Mouse (Mus musculus) frontal cortex, postnatal 14 days (tissue): ENCODE measurements around the gene Tmsb15l.
A peak's percentile ranks its signal among the peaks of the same experiment; 100 is the strongest.
"Not testable (repeated sequence)": the region's sequence is repeated elsewhere in the genome, so short reads cannot be mapped to it uniquely, and the experiment has no call there.

Source experiments
- DNase-seq, 2 experiments: peaks; one replicate each; pipeline ENCODE4 v3.0.0; 2022; ENCODE audit warnings: low spot score in 2 of 2

Gene Tmsb15l

DNA sequence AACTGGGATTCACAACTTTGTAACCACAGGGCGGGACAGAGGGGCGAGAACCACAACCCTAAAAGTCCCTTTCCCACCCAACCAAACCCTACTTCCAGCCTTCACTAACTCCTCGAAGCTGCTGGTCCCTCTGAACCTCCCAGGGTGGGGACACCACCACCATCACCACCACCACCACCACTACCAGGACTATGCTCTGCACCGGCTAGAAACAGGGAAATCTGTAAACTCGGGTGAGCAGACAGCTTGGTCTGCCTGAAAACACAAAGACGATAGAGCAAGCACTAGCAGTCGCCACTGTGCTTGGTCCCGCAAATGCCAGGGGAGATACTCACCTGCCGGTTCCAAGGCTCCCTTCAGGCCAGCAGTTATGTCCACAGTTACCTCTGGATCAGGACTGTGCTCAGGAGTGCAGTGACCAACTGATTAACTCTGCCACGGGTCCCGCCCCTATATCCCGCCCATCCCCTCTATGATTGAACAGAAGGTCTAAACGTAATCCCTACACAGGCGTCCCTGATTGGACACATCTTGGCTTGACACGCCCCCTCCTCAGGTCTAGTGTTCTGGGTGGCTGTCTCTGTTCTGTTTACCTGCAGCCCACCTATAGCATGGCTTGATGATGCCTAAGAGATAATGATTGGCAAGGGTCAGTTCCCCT lies at the start of gene Tmsb15l, which contains the start of gene Tmsb15b1:
Tmsb15l (minus strand) TSS at position 446 of the 661 bp plus-strand sequence.
Tmsb15b1 (minus strand) TSS at position 451 of the 661 bp plus-strand sequence.
- peak in 1 of 2 experiments; percentile 77 for DNase-seq

DNA sequence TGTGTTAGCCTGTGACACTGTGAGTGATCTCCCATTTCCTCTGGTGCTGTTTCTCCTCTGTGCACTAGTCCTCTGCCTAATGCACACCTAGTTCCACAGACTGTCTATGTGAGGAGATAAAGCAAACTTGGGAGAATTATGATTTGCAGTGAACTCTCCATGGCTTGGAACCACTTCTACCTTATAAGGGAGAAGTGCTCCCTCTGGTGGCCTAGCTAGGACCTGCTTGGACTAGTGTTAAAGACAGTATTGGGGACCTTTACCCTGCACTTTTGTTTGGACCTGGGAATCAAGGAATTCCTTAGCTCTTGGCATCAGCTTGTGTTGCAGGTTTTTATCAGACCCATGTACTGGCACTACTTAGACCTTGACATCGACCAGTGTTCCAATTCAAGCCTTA lies 42.6 kb upstream of the Tmsb15l start:
- peak in 1 of 2 experiments; percentile 58 for DNase-seq

DNA sequence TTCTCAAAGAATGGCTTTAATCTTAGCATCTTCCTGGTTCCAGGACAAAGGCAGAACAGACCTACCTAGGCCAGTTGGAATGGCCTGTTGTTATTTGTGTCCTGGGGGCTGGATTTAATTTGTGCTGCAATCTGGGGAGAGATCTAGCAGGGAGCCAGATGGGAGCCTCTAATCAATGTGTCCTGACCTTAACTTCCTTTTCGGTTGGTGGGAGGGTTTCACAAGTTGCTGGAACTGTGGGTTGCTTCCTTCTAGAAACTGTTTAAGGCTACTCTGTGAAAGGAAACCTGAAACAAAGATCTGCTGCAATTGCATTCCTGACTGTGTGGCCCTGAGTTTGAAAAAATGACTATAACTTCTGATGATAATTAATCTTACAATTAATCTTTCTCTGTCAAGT lies 41.0 kb upstream of the Tmsb15l start:
- DNase-seq: no peak

DNA sequence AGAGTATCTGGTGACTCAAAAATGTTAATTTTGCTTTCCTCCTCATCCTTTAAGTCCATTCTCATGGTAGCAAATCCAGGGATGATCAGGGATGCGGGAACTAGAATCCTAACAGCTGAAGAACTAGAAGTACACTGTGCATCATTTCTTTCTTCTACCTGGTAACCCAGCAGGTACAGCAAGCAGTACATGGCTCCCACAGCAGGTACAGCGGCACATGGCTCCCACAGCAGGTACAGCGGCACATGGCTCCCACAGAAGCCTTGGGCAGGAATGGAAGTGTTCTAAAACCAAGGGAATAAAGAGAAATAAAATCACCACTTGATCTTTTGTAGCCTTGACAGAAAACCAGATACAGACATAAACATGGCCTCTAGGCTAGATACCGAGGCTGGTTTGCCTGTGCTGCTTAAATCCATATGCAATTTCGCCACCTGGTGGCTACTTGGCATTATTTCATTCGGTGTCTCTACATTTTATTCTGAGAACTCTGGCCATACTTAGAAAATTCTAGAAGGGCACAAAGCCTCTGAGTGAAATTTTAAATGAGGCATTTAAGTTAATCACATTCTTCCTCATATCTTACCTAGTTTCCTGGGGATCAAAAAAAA lies 38.5 kb upstream of the Tmsb15l start:
- no peak for DNase-seq

DNA sequence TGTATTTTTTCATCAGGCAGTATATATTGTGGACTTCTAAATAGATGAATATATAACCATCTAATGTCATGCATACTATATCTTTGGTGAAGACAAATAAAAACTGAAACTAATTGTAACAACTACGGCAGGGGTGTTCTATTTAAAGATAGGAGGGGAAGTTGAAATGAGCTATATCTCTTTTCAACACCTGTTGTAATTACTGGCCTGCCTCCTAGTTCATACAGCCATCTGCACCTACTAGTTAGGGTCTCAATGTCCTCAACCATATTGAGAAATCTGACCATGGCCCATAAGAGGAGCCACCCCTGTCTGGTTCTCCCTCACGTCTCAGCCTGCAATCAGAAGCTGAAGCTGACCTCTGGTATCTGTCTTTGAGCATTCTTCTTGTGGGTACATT lies 19.6 kb upstream of the Tmsb15l start:
- DNase-seq: no peak

DNA sequence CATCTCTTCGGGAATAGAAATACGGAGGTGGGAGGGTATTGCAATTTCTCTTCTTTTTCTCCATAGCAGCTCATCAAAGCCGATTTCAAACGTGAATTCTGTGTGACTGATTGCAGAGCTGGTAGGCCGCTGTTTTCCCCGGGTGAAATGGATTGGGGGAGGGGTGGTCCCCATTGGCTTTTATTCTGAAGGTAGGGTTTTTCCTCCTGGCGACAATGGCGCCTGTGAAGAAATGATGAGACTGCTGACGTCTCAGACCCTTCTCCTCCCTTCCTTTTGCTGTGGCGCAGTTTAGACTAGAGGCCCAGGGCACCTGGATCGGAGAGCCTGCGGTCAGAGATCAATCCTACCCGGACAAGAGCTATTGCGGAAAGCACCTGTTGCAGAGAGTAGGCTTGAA lies 17.0 kb upstream of the Tmsb15l start:
- no peak for DNase-seq

DNA sequence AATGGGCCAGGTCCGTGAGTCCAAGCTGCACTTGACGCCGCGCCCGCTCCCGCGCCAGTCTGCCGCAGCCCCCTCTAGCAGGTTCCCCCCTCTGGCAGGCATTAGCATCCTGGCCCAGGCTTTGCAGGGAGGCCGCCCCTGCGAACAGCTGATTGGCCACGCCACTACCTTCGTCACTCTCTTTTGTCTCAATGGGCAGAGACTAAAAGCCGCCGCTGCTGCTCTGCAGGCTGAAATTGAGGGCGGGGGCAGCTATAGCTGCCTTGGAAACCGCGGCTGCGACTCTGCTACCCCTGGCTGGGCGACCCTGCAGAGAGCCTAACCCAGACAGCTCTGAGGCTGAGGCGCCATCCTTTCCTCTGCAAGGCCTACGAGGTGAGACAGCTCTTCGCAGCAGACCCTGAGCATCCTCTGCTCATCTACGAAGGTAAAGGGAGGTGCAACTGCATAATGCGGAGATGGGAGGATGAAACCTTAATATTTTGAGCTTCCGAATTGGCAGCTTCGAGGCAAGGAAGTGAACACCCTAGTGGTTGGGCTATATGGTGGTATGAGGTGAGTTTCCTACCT lies 16.4 kb upstream of the Tmsb15l start, which contains the start of gene Zcchc18:
Zcchc18 (plus strand) TSS at position 178 of the 570 bp plus-strand sequence.
- DNase-seq: peak; percentile 73 to 82

DNA sequence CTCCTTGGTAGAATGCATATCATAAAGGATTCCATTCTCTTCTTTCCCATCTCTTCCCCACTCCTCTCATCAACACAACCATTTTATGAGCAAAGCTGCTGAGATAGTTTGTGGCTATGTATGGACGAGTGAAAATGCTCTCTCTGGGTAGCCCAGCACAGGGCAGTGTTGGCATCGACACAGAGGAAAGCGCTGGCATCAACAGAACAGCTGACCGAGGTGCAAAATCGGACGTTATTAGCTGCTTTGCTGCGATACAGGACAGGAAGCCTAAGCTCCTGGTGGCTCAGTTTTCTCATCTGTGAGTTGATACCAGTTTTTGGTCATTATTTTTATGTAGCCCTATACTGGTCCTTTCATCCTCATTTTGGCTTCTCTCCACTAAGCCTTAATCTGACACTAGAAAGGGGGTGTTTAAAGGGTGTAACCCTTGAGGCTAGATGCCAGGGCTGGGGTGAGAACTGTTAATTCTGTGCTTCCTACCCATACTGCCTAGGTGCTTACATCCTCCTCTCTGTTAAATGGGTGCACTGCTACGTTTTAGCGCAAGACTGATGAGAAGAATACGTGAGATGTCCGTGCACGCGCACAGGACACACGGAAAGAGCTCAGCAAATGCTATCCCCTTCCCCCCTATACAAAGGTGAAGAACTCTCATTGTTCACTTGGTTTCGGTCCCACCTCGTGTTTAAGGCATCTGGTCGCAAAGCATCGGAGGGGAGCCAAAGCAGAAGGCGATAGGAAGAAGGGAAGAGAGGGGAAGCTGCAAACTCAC lies 15.7 kb upstream of the Tmsb15l start:
- no peak for DNase-seq

DNA sequence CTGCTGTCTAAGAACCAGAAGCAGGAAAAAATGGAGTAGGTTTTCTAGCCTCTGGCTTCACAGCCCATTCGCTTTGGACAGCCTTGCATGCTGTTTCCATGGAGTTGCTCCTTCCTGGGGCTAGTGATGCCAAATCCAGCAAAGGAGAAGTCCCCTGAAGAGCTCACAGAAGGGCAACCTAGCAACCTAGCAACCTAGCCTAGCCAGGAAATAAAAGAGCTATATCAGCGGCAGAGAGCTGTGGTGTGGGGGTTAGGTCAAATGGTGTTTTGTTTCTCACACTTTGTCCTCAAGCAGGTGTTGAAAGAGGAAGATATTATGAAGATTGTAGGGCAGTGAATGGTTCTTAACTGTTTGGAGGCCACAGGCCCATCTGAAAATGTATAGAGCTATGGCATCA lies 14.6 kb upstream of the Tmsb15l start:
- DNase-seq: no peak

DNA sequence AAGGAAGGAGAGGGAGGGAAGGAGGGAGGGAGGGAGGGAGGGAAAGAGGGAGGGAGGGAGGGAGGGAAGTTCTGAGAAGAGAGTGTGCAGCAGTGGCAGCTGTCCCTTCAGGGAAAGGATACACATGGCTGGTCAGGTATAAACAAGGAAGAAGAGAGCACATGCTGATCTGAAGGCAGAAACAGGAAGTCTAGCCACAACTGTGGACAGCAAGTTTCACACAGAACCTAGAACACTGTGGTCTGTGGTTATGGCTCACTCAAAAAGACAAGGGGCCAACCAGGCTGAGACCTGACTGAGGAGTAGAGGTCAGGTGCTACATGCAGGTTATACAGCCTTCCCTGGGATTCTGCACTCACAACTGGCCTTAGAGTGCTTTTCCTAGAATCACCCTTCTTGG lies 9.4 kb upstream of the Tmsb15l start:
- DNase-seq: no peak

DNA sequence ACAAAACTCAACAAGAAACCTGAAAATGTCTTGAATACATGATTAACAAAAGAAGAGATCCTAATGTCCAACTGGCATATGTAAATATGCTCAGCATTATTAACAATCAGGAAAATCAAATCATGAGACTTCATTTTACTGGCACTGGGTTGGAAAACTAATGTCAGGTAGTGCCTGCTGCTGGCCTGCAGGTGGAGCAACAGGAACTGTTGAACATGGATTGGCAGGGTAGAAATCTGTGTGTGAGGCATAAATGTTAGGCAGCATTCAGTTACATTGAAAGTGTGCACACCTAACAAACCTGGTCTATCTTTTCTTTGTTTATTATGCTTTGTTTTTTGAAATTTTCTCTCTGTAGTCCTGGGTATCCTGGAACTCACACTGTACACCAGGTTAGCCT lies 1.9 kb upstream of the Tmsb15l start:
- no peak for DNase-seq

DNA sequence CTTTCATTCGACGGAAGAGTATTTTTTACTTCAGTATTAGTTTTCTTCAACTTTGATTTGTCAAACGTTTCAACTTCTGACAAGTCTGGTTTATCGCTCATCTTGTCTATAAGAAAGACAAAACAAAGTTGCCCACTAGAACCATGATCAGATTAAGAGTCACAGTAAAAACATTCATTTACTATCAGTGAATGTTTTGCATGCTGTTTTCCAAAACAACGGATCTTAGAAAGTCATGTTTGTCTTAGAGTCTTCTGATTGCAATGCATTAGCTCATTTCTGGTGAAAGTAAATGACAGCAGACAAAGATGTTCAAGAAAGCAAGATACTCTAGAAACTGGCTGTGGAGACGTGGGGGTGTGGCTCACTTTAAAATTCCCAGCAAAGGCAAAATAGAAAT lies 1.3 kb downstream of the Tmsb15l start, which contains the start of gene Tmsb15b2:
Tmsb15b2 (minus strand) TSS at position 101 of the 400 bp plus-strand sequence.
- DNase-seq: not testable (repeated sequence)

DNA sequence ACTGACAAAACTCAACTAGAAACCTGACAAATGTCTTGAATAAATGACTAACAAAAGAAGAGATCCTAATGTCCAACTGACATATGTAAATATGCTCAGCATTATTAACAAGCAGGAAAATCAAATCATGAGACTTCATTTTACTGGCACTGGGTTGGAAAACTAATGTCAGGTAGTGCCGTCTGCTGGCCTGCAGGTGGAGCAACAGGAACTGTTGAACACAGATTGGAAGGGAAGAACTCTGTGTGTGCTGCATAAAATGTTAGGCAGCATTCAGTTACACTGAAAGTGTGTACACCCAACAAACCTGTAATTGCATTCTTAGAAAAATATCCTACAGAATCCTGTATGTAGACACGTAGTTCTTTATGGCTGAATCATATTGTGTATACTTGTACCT lies 17.0 kb downstream of the Tmsb15l start:
- no peak for DNase-seq

DNA sequence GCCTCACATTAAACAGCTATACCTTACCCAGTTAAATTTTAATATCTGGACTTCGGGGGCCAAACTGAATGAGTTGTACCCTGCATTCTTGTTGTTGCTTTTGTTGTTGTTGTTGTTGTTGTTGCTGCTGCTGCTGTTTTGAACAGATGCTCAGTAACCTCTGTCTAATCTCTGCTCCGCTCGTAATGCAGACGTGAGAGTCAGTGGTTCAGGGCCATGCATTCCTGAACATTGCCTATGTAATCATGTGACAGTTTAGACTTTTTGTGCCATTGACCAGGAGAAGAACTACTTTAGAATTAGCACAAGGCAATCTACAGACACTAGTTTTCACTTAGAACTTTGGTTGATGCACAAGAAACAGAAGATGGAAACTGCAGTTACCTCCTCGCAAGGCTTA lies 18.4 kb downstream of the Tmsb15l start:
- not testable (repeated sequence) for DNase-seq

DNA sequence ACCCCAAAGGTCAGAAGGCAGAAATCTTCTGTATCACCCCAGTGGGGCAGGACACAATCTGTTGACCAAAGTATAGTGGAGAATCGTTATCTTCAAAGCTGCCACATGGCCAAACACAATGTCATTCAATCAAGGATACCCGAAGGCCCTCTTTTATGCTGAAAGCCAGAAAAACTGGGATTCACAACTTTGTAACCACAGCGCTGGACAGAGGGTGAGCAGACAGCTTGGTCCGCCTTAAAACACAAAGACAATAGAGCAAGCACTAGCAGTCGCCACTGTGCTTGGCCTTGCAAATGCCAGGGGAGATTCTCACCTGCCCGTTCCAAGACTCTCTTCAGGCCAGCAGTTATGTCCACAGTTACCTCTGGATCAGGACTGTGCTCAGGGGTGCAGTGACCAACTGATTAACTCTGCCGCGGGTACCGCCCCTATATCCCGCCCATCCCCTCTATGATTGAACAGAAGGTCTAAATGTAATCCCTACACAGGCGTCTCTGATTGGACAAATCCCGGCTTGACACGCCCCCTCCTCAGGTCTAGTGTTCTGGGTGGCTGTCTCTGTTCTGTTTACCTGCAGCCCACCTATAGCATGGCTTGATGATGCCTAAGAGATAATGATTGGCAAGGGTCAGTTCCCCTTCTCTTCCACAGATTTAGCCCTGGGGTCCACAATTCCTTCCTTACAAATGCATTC lies 18.9 kb downstream of the Tmsb15l start:
- peak; percentile 77 to 80 for DNase-seq

DNA sequence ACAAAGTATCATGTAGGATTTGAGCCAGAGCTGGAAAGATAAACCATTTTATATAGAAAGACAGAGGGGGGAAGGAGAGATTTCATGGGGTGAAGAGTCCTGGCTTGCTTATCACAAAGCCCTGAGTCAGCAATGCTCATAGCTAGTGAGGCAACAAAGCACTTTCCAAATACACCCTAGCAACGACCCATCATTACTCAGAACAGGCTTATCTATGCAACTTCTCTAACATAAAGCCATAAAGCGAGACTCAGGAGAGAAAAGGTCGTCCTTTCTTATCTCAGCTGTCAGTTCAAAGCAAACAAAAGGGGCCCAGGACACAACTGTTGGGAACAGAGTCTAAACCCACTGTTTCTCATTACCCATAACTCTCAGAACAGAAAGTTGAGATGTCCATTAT lies 38.7 kb downstream of the Tmsb15l start:
- no peak for DNase-seq

DNA sequence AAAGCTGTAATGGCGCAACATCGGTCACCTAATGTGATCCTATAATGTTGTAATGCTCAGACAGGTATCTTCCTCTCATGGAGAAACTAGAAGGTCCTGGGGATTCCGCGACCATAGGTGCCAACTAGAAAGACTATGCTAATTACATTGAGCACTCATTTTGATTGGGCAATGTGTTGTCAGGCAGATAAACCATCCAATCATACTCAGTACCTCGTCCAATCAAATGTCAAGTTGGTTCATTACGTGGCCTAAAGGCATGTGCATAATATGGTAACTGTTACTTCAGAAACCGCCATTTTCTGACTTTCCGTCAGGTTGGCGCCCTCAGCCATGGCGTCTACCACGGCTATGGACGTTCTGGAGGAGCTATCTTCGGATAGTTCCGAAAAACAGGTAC lies 49.6 kb downstream of the Tmsb15l start, which contains the start of gene H2bfm:
H2bfm (plus strand) TSS at position 295 of the 400 bp plus-strand sequence.
- no peak for DNase-seq

DNA sequence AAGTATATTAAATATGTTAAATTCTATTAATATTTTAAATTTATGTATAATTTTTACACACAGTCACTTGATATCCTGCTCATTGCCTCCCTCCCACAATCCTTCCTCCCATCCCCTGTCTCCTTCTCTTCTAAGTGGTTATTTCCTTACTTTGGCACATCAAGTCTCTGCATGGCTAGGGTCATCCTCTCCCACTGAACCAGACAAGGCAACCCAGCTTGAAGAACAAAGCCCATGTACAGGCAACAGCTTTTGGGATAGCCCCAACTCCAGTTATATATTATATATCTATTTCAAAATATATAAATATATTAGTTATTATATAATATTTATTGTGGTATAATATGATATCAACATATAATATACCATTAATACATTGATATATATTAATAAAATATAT lies 50.8 kb downstream of the Tmsb15l start:
- no peak for DNase-seq
